Mouse (Mus musculus): Measurements from ENCODE around the gene Stx2.
A peak's percentile ranks its signal among the peaks of the same experiment; 100 is the strongest.
"Not testable (repeated sequence)": the region's sequence is repeated elsewhere in the genome, so short reads cannot be mapped to it uniquely, and the experiment has no call there.

Stx2 gene

GRCm38 (mm10) chr5:129009577-129009976, 1.2 kb upstream of the Stx2 start:
- no peak for DNase-seq

- DNase-seq = no peak
These were observed 366 bp downstream of the Stx2 start for GRCm38 (mm10) chr5:129008008-129008407.

GRCm38 (mm10) chr5:129007105-129007957, 1.0 kb downstream of the Stx2 start:
- DNase-seq = peak; percentile 69

GRCm38 (mm10) chr5:129006031-129006788, 2.2 kb downstream of the Stx2 start:
- peak; percentile 23 for DNase-seq

GRCm38 (mm10) chr5:129005416-129005815, 3.0 kb downstream of the Stx2 start:
- DNase-seq = no peak

- peak; percentile 30 for DNase-seq
These were observed 5.8 kb downstream of the Stx2 start for GRCm38 (mm10) chr5:129002571-129003011.

- no peak for DNase-seq
These were observed 7.5 kb downstream of the Stx2 start for GRCm38 (mm10) chr5:129000706-129001468.

- peak; percentile 78 for DNase-seq
These were observed 21.0 kb downstream of the Stx2 start for GRCm38 (mm10) chr5:128987141-128987954.

- DNase-seq = no peak
These were observed 22.4 kb downstream of the Stx2 start for GRCm38 (mm10) chr5:128985946-128986345.

- DNase-seq = no peak
These were observed 23.8 kb downstream of the Stx2 start for GRCm38 (mm10) chr5:128984536-128984935.

GRCm38 (mm10) chr5:128981607-128982006, 26.8 kb downstream of the Stx2 start:
- peak; percentile 31 for DNase-seq

- no peak for DNase-seq
These were observed 27.5 kb downstream of the Stx2 start for GRCm38 (mm10) chr5:128980857-128981256.

- no peak for DNase-seq
These were observed 29.4 kb downstream of the Stx2 start for GRCm38 (mm10) chr5:128978957-128979356.

GRCm38 (mm10) chr5:128977466-128977865, 30.9 kb downstream of the Stx2 start:
- DNase-seq = not testable (repeated sequence)

GRCm38 (mm10) chr5:128976266-128976665, 32.1 kb downstream of the Stx2 start:
- peak; percentile 67 for DNase-seq

GRCm38 (mm10) chr5:128971298-128971697, 37.1 kb downstream of the Stx2 start:
- peak; percentile 27 for DNase-seq

- DNase-seq = no peak
These were observed 37.5 kb downstream of the Stx2 start for GRCm38 (mm10) chr5:128970878-128971277.

GRCm38 (mm10) chr5:128964353-128964752, 44.0 kb downstream of the Stx2 start:
- no peak for DNase-seq

GRCm38 (mm10) chr5:128958916-128959315, 49.5 kb downstream of the Stx2 start:
- no peak for DNase-seq

- DNase-seq = not testable (repeated sequence)
These were observed 54.0 kb downstream of the Stx2 start for GRCm38 (mm10) chr5:128954371-128954770.

GRCm38 (mm10) chr5:128953278-128954070, 54.9 kb downstream of the Stx2 start, which contains the start of gene Rimbp2:
Gene Rimbp2, minus strand, starts transcription at chr5:128953486.
- no peak for DNase-seq
